Mouse (Mus musculus) brain, embryonic 14.5 days (tissue): Measurements from ENCODE around the gene H6pd.

Source experiments
- CTCF ChIP-seq: fragments of 200-500 bp; IDR thresholded peaks from 2 replicates; pipeline ENCODE4 v1.5.1; 2012; ENCODE audit warnings: inconsistent platforms, mild to moderate bottlenecking, moderate library complexity, borderline replicate concordance; ENCODE audit not compliant: insufficient read depth, insufficient read length; ENCODE audit errors: extremely low read depth
- POLR2A ChIP-seq: fragments of 200-500 bp; IDR thresholded peaks from 2 replicates; pipeline ENCODE4 v1.6.1; 2012; ENCODE audit warnings: mild to moderate bottlenecking, inconsistent platforms, borderline replicate concordance; ENCODE audit not compliant: poor library complexity, insufficient read depth, insufficient read length, severe bottlenecking; ENCODE audit errors: extremely low read depth

GRCm38 (mm10) chr4:150005231-150005630, 3.6 kb downstream of the H6pd start:
- TF ChIP-seq CTCF (no peak), POLR2A (no peak)
